Mouse (Mus musculus): Measurements from ENCODE around the gene Pwwp2b. TPM values are rescaled to one million over a fixed set of nuclear protein-coding genes. Genes with fewer than 3 reads are reported as not detected.

Pwwp2b gene
- total and polyA plus RNA-seq, 3 experiments: 1.9 to 4.3 TPM; not detected in 1

DNA sequence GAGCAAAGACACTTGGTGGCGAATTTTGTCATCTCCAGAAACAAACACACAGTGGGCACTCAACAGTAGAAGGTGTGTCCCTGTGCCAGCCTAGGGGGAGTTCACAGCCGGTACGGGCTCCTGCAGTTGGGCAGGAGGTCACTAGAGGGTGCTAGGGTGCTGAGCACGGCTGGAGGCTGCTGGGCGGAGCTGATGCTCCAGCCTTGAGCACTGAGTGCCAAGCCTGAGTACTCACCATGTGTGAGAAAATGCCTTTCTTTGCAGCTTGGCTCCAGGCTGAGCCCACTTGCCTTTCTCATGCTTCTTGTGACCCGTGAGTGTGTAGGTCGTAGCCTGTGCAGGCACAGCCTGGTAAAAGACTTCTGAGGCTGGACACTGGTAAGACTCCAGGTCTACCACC lies 14.6 kb upstream of the Pwwp2b start:
- Histone ChIP-seq H3K79me2 (ENCODE audit: control insufficient read depth, insufficient read depth, low read length, poor library complexity) (no peaks in the 10 kb centered on the region), H3K4me1 (ENCODE audit: control insufficient read depth in 1 of 2, insufficient read depth in 2 of 2, low read length in 2 of 2) (peaks cover 0 to under 1% of the 10 kb centered on the region in 2 experiments; a peak in 1 of 4 replicates), H3K4me3 (ENCODE audit: control insufficient read depth in 1 of 2, insufficient read depth in 1 of 2, low read depth in 2 of 2, low read length in 2 of 2) (peak overlapping the region; percentile 42 to 59; a peak in 3 of 4 replicates), H3K27me3 (ENCODE audit: control insufficient read depth in 1 of 2, insufficient read depth in 2 of 2, low read length in 2 of 2) (no peaks in the 10 kb centered on the region), H3K9me3 (replicated peaks; ENCODE audit: insufficient read depth, low read length) (no peaks in the 10 kb centered on the region), H3K27ac (ENCODE audit: control insufficient read depth, low read depth, low read length) (no peak overlapping the region), H3K36me3 (ENCODE audit: control insufficient read depth in 1 of 2, insufficient read depth in 2 of 2, low read length in 2 of 2) (no peaks in the 10 kb centered on the region), H3K9ac (ENCODE audit: control insufficient read depth, low read depth, low read length, poor library complexity, severe bottlenecking) (peak overlapping the region; percentile 73)
- TF ChIP-seq CHD1 (IDR thresholded peaks at IDR 0.05; ENCODE audit: low read depth, low read length) (no peak), MAX (IDR thresholded peaks at IDR 0.05; ENCODE audit: low read length) (peak; percentile 42; the same call in 1 of the 2 replicates), ETS1 (IDR thresholded peaks at IDR 0.05; ENCODE audit: low read depth, low read length) (no peak), JUND (IDR thresholded peaks at IDR 0.05; ENCODE audit: low read depth, low read length) (no peak), POLR2AphosphoS2 (IDR thresholded peaks at IDR 0.05; ENCODE audit: low read length) (no peak), TCF12 (IDR thresholded peaks at IDR 0.05; ENCODE audit: low read depth, low read length) (no peak), BHLHE40 (IDR thresholded peaks at IDR 0.05; ENCODE audit: borderline replicate concordance, low read depth, low read length) (no peak), CTCF (IDR thresholded peaks at IDR 0.05 in 2 of 3, conservative IDR thresholded peaks at IDR 0.05 in 1 of 3; ENCODE audit: control insufficient read depth in 1 of 3, insufficient read depth in 1 of 3, low read depth in 2 of 3, low read length in 3 of 3, poor library complexity in 1 of 3, severe bottlenecking in 1 of 3) (peak; percentile 92 to 98 (median 97)), UBTF (IDR thresholded peaks at IDR 0.05; ENCODE audit: borderline replicate concordance, insufficient read depth, low read depth, low read length) (no peak), SIN3A (IDR thresholded peaks at IDR 0.05; ENCODE audit: low read length) (peak; percentile 51; the same call in 1 of the 2 replicates), POLR2A (IDR thresholded peaks at IDR 0.05; ENCODE audit: control insufficient read depth in 1 of 2, insufficient read depth in 1 of 2, low read depth in 1 of 2, low read length in 2 of 2, poor library complexity in 1 of 2) (peak in 1 of 2 experiments; percentile 58; a peak in 1 of 4 replicates), MEF2A (IDR thresholded peaks at IDR 0.05; ENCODE audit: extremely low read depth, insufficient replicate concordance, low read depth, low read length, poor library complexity, severe bottlenecking) (no peak), USF2 (IDR thresholded peaks at IDR 0.05; ENCODE audit: borderline replicate concordance in 1 of 2, insufficient read depth in 1 of 2, low read depth in 1 of 2, low read length in 2 of 2) (no peak), GATA1 (IDR thresholded peaks at IDR 0.05; ENCODE audit: low read depth, low read length) (no peak), ZC3H11A (IDR thresholded peaks at IDR 0.05; ENCODE audit: low read depth, low read length) (peak; percentile 79), MYB (IDR thresholded peaks at IDR 0.05; ENCODE audit: low read depth, low read length) (no peak), RCOR1 (IDR thresholded peaks at IDR 0.05; ENCODE audit: low read depth, low read length) (no peak), MXI1 (IDR thresholded peaks at IDR 0.05; ENCODE audit: low read depth, low read length) (peak; percentile 77), NRF1 (IDR thresholded peaks at IDR 0.05; ENCODE audit: insufficient read depth, low read depth, low read length, poor library complexity, severe bottlenecking) (no peak; the same call in 1 of the 2 replicates), MYC (IDR thresholded peaks at IDR 0.05; ENCODE audit: low read depth, low read length) (peak; percentile 64; the same call in 1 of the 2 replicates), TBP (IDR thresholded peaks at IDR 0.05; ENCODE audit: low read depth, low read length) (no peak), TAL1 (IDR thresholded peaks at IDR 0.05; ENCODE audit: low read length) (no peak), E2F4 (IDR thresholded peaks at IDR 0.05; ENCODE audit: borderline replicate concordance, low read depth, low read length) (no peak), GABPA (IDR thresholded peaks at IDR 0.05; ENCODE audit: low read depth, low read length) (no peak), ELF1 (IDR thresholded peaks at IDR 0.05; ENCODE audit: low read depth, low read length) (no peak), MAZ (IDR thresholded peaks at IDR 0.05; ENCODE audit: low read depth, low read length) (peak; percentile 82), USF1 (IDR thresholded peaks at IDR 0.05; ENCODE audit: low read depth, low read length) (no peak), EP300 (IDR thresholded peaks at IDR 0.05; ENCODE audit: low read depth in 1 of 2, low read length in 2 of 2) (no peak), SMC3 (IDR thresholded peaks at IDR 0.05; ENCODE audit: low read depth, low read length) (peak; percentile 95), MAFK (IDR thresholded peaks at IDR 0.05; ENCODE audit: borderline replicate concordance, low read depth, low read length) (no peak), NELFE (IDR thresholded peaks at IDR 0.05; ENCODE audit: low read depth, low read length) (peak; percentile 32; the same call in 1 of the 2 replicates), HCFC1 (IDR thresholded peaks at IDR 0.05; ENCODE audit: low read depth, low read length) (no peak), RAD21 (IDR thresholded peaks at IDR 0.05; ENCODE audit: low read depth, low read length) (peak; percentile 96), ZMIZ1 (IDR thresholded peaks at IDR 0.05; ENCODE audit: low read depth, low read length) (no peak)
- peak; percentile 90 for DNase-seq (ENCODE audit: low read depth, low spot score)

Measured in MEL (cell line).